Mouse (Mus musculus): ENCODE data around the gene Gm28230. TPM values are rescaled to one million over a fixed set of nuclear protein-coding genes. Genes with fewer than 3 reads are reported as not detected.

Gene Gm28230
- polyA plus RNA-seq, 1 experiment from 2014 or later: not detected

- Histone ChIP-seq H3K9ac (no peak overlapping the region), H3K4me1 (replicated peaks) (peaks cover 16% of the 10 kb centered on the region), H3K9me3 (replicated peaks) (no peaks in the 10 kb centered on the region), H3K27ac (ENCODE audit: poor library complexity, severe bottlenecking) (no peak overlapping the region), H3K27me3 (replicated peaks) (peaks cover 87% of the 10 kb centered on the region), H3K4me3 (no peak overlapping the region), H3K36me3 (no peaks in the 10 kb centered on the region), H3K4me2 (no peak overlapping the region)
- no peak for ATAC-seq (ENCODE audit: insufficient number of reproducible peaks, low FRiP score)
- WGBS: 11% methylated on average over 4 of the region's 4 CpGs
Measured at GRCm38 (mm10) chr2:74685059-74685603, 41.4 kb upstream of the Gm28230 start.

GRCm38 (mm10) chr2:74686301-74686987 is 40.1 kb upstream of the Gm28230 start:
- peaks cover 18% of the 10 kb centered on the region for H3K4me1 ChIP-seq (replicated peaks)
- WGBS: 5% methylated on average over 17 of the region's 17 CpGs
- no peaks in the 10 kb centered on the region for H3K9me3 ChIP-seq (replicated peaks)
- H3K36me3 ChIP-seq: no peaks in the 10 kb centered on the region
- peaks cover 81% of the 10 kb centered on the region for H3K27me3 ChIP-seq (replicated peaks)
- H3K27ac ChIP-seq (ENCODE audit: poor library complexity, severe bottlenecking): no peak overlapping the region
- H3K4me2 ChIP-seq: no peak overlapping the region
- no peak overlapping the region for H3K9ac ChIP-seq
- no peak for ATAC-seq (ENCODE audit: insufficient number of reproducible peaks, low FRiP score)
- H3K4me3 ChIP-seq: no peak overlapping the region

GRCm38 (mm10) chr2:74686988-74687697 is 39.4 kb upstream of the Gm28230 start:
- Histone ChIP-seq H3K36me3 (no peaks in the 10 kb centered on the region), H3K27ac (ENCODE audit: poor library complexity, severe bottlenecking) (no peak overlapping the region), H3K9ac (no peak overlapping the region), H3K4me2 (no peak overlapping the region), H3K9me3 (replicated peaks) (no peaks in the 10 kb centered on the region), H3K4me3 (no peak overlapping the region), H3K4me1 (replicated peaks) (peaks cover 13% of the 10 kb centered on the region), H3K27me3 (replicated peaks) (peaks cover 81% of the 10 kb centered on the region)
- no peak for ATAC-seq (ENCODE audit: insufficient number of reproducible peaks, low FRiP score)
- WGBS: under 1% methylated on average over 27 of the region's 27 CpGs

- H3K36me3 ChIP-seq: no peaks in the 10 kb centered on the region
- no peak overlapping the region for H3K4me3 ChIP-seq
- no peaks in the 10 kb centered on the region for H3K9me3 ChIP-seq (replicated peaks)
- no peak overlapping the region for H3K9ac ChIP-seq
- peaks cover 5% of the 10 kb centered on the region for H3K4me1 ChIP-seq (replicated peaks)
- H3K27ac ChIP-seq (ENCODE audit: poor library complexity, severe bottlenecking): no peak overlapping the region
- peaks cover 81% of the 10 kb centered on the region for H3K27me3 ChIP-seq (replicated peaks)
- H3K4me2 ChIP-seq: no peak overlapping the region
- WGBS: 2% methylated on average over 31 of the region's 31 CpGs
- ATAC-seq (ENCODE audit: insufficient number of reproducible peaks, low FRiP score): no peak
Measured at GRCm38 (mm10) chr2:74687698-74688555, 38.6 kb upstream of the Gm28230 start.

- Histone ChIP-seq H3K27ac (ENCODE audit: poor library complexity, severe bottlenecking) (no peak overlapping the region), H3K4me3 (no peak overlapping the region)
- ATAC-seq (ENCODE audit: insufficient number of reproducible peaks, low FRiP score): no peak
Measured at GRCm38 (mm10) chr2:74688795-74689573, 37.5 kb upstream of the Gm28230 start.

GRCm38 (mm10) chr2:74689574-74690337 is 36.8 kb upstream of the Gm28230 start:
- no peaks in the 10 kb centered on the region for H3K36me3 ChIP-seq
- under 1% methylated on average over 24 of the region's 24 CpGs for WGBS
- H3K4me3 ChIP-seq: no peak overlapping the region
- H3K27me3 ChIP-seq (replicated peaks): peaks cover 82% of the 10 kb centered on the region
- H3K9me3 ChIP-seq (replicated peaks): no peaks in the 10 kb centered on the region
- H3K9ac ChIP-seq: no peak overlapping the region
- 0 out of 2 replicates have a peak, but pooled peaks cover 4% of the 10 kb centered on the region for H3K4me1 ChIP-seq (replicated peaks)
- ATAC-seq (ENCODE audit: insufficient number of reproducible peaks, low FRiP score): no peak
- H3K4me2 ChIP-seq: no peak overlapping the region
- H3K27ac ChIP-seq (ENCODE audit: poor library complexity, severe bottlenecking): no peak overlapping the region

More at GRCm38 (mm10) chr2:74688795-74689573, 37.5 kb upstream of the Gm28230 start:
- Histone ChIP-seq H3K36me3 (no peaks in the 10 kb centered on the region), H3K4me2 (no peak overlapping the region), H3K9me3 (replicated peaks) (no peaks in the 10 kb centered on the region), H3K27me3 (replicated peaks) (peaks cover 81% of the 10 kb centered on the region), H3K9ac (no peak overlapping the region), H3K4me1 (replicated peaks) (0 out of 2 replicates have a peak, but pooled peaks cover 4% of the 10 kb centered on the region)
- WGBS: 4% methylated on average over 12 of the region's 12 CpGs

GRCm38 (mm10) chr2:74690338-74690716 is 36.2 kb upstream of the Gm28230 start:
- WGBS: 7% methylated on average over 8 of the region's 8 CpGs
- no peaks in the 10 kb centered on the region for H3K9me3 ChIP-seq (replicated peaks)
- H3K27ac ChIP-seq (ENCODE audit: poor library complexity, severe bottlenecking): no peak overlapping the region
- peaks cover 83% of the 10 kb centered on the region for H3K27me3 ChIP-seq (replicated peaks)
- no peak overlapping the region for H3K4me2 ChIP-seq
- 0 out of 2 replicates have a peak, but pooled peaks cover 4% of the 10 kb centered on the region for H3K4me1 ChIP-seq (replicated peaks)
- H3K36me3 ChIP-seq: no peaks in the 10 kb centered on the region
- H3K9ac ChIP-seq: no peak overlapping the region
- ATAC-seq (ENCODE audit: insufficient number of reproducible peaks, low FRiP score): no peak
- no peak overlapping the region for H3K4me3 ChIP-seq

GRCm38 (mm10) chr2:74691022-74691951 is 35.2 kb upstream of the Gm28230 start, which contains the start of gene Hoxd10:
Gene Hoxd10, plus strand, starts transcription at chr2:74691924.
- Histone ChIP-seq H3K4me2 (peak within 1 kb of the TSS; percentile 26), H3K9ac (no peak within 1 kb of the TSS), H3K9me3 (replicated peaks) (no peaks in the 10 kb centered on the region), H3K27ac (ENCODE audit: poor library complexity, severe bottlenecking) (no peak within 1 kb of the TSS), H3K36me3 (no peaks in the 10 kb centered on the region), H3K4me1 (replicated peaks) (0 out of 2 replicates have a peak, but pooled peaks cover 4% of the 10 kb centered on the region), H3K4me3 (peak within 1 kb of the TSS; percentile 29; the same call in 1 of the 2 replicates), H3K27me3 (replicated peaks) (peaks cover 89% of the 10 kb centered on the region)
- peak; percentile 69; the same call in 1 of the 2 replicates for ATAC-seq (ENCODE audit: insufficient number of reproducible peaks, low FRiP score)
- WGBS: 1% methylated on average over 56 of the region's 56 CpGs
